Mouse (Mus musculus): ENCODE measurements around the gene Crat.

DNA sequence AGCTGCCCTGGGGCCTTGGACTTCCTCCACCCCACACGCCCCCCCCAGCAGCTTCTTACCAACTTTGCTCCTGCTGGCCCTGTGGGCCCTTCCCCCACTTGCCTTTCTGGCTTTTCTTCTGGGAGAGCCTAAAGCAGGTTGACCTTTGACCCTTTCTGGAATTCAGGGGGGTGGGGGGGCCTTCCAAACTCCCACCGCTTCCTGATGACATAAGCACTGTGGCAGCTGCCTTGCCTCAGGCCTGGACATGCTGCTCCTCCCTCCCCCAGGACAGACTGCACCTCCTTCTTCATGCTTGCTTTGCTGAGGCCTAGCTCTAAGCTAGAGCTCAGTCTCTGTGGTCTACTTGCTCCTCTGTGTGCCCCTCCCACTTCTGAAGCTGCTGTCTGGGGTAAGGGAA is 29.7 kb upstream of the Crat start:
- TF ChIP-seq POLR2A (IDR thresholded peaks at IDR 0.05; ENCODE audit: control insufficient read depth, extremely low read depth, insufficient read depth, low read length, poor library complexity), result no peak
- TF ChIP-seq CTCF (IDR thresholded peaks at IDR 0.05; ENCODE audit: borderline replicate concordance, control insufficient read depth, extremely low read depth, insufficient read depth, low read length, poor library complexity), result no peak
